Mouse (Mus musculus) liver, embryonic 14.5 days (tissue): ENCODE measurements around the gene Gamt. TPM values are rescaled to one million over a fixed set of nuclear protein-coding genes. Genes with fewer than 3 reads are reported as not detected.
"Not testable (repeated sequence)": the region's sequence is repeated elsewhere in the genome, so short reads cannot be mapped to it uniquely, and the experiment has no call there.

Experiments used
- ATAC-seq: fragments of 200-750 bp; cut with Nextera tagmentation; 2 replicates; pipeline ENCODE4 v1.8.0; 2017; ENCODE audit warnings: moderate number of reproducible peaks, mild to moderate bottlenecking, moderate library complexity; ENCODE audit not compliant: insufficient read depth
- DNase-seq, 3 experiments: peaks; one replicate each; pipeline ENCODE4 v3.0.0-alpha.2; 2012 to 2013; ENCODE audit warnings: low read depth in 3 of 3, low spot score in 3 of 3
- H3K27ac ChIP-seq: fragments of 300-500 bp; sonication (generic); 2 replicates; pipeline ENCODE4 v1.5.1; 2014; ENCODE audit warnings: moderate library complexity, mild to moderate bottlenecking, control low read depth, inconsistent platforms
- H3K27me3 ChIP-seq: fragments of 300-500 bp; sonication (generic); 2 replicates; pipeline ENCODE4 v1.6.1; 2014; ENCODE audit warnings: mild to moderate bottlenecking, low read length, moderate library complexity; ENCODE audit not compliant: control insufficient read depth, insufficient read depth
- H3K36me3 ChIP-seq: fragments of 300-500 bp; sonication (generic); replicated peaks from 2 replicates; pipeline ENCODE4 v1.6.1; 2014; ENCODE audit warnings: low read depth; ENCODE audit not compliant: control insufficient read depth, insufficient read depth
- H3K4me1 ChIP-seq, 2 experiments: fragments of 200-500 bp in 1 of 2; fragments of 300-500 bp in 1 of 2; sonication (generic) in 1 of 2; replicated peaks; 2 replicates each; pipeline ENCODE4 v1.6.1; 2012 to 2014; ENCODE audit warnings: antibody characterized with exemption in 1 of 2, inconsistent platforms in 1 of 2, low read length in 1 of 2; ENCODE audit not compliant: control insufficient read depth in 2 of 2, insufficient read depth in 2 of 2
- H3K4me2 ChIP-seq: fragments of 300-500 bp; sonication (generic); 2 replicates; pipeline ENCODE4 v1.6.1; 2014; ENCODE audit warnings: low read depth, mild to moderate bottlenecking, control low read depth, moderate library complexity
- H3K4me3 ChIP-seq, 2 experiments: fragments of 200-500 bp in 1 of 2; fragments of 300-500 bp in 1 of 2; sonication (generic) in 1 of 2; 2 replicates each; pipeline ENCODE4 v1.5.1; 2012 to 2014; ENCODE audit warnings: low read depth in 2 of 2, low read length in 2 of 2, mild to moderate bottlenecking in 2 of 2, control low read depth in 1 of 2, inconsistent platforms in 1 of 2, moderate library complexity in 1 of 2; ENCODE audit not compliant: insufficient read depth in 1 of 2
- H3K9ac ChIP-seq: fragments of 300-500 bp; sonication (generic); replicated peaks from 2 replicates; pipeline ENCODE4 v1.6.1; 2014; ENCODE audit warnings: mild to moderate bottlenecking, control low read depth, moderate library complexity
- H3K9me3 ChIP-seq: fragments of 300-500 bp; sonication (generic); 2 replicates; pipeline ENCODE4 v1.6.1; 2016; ENCODE audit warnings: low read length, mixed read lengths; ENCODE audit not compliant: control insufficient read depth
- CTCF ChIP-seq: IDR thresholded peaks from 2 replicates; pipeline ENCODE4 v1.5.1; 2016; ENCODE audit warnings: antibody characterized with exemption, low read depth, control low read depth
- EP300 ChIP-seq: IDR thresholded peaks from 2 replicates; pipeline ENCODE4 v1.6.1; 2016; ENCODE audit warnings: antibody characterized with exemption, low read depth
- WGBS: fragments of 180-500 bp; shearing (Covaris S2); extraction: QIAGEN DNeasy Blood & Tissue Kit; methylation state at CpG from one replicate; pipeline ENCODE4 v1.1.7; 2014; ENCODE audit not compliant: insufficient replicate concordance; 5-methylcytosine and 5-hydroxymethylcytosine counted together
- polyA plus RNA-seq, 2 experiments: library from polyadenylated mRNA; depleted of rRNA in 1 of 2; stranded (reverse) in 1 of 2; unstranded in 1 of 2; fragments of >200 nt; fragmentation: Nextera tagmentation in 1 of 2; extraction: Ambion mirVana in 1 of 2; gene quantifications; 2 replicates each; pipeline versions ENCODE4 v1.2.1 to v1.2.3; 2012 to 2014

Gene Gamt
- polyA plus RNA-seq, 2 experiments = 41.4 to 64.9 TPM

DNA sequence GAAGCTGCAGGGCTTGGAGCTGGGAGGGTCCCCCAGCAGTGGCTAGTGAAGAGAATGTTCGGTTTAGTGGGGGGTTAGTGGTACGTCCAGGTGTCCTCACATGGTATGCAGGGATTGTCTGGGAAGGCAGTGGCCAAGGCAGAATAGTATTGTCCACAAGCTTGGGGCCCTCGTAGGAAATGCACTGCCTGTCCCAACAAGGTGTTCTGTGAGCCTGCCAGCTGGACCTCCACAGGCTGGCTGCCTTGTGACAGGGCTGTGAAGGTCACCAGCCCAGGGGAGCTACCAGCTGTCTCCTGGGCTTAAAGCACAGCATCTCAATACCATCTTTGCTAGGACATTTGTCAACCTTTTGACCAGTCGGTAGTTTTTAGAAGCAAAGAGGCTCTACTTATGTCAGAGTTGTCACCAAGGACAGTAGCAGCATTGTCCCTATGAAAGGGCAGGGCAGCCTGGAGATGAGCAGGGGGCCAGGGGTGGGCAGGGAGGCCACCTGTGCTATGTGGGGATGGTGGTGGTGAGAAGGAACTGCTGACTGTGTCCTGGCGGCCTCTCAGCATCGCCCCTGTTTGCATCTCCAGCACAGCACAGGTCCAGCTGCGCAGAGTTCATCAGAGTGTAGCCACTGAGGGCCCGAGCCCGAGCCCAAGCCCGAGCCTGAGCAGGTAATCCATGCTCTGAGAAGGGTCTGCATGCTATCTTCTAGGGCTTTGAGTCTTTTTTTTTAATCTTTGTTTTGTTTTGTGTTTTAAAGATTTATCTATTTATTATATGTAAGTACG, 8.1 kb downstream of the Gamt start:
- no peak overlapping the region for H3K9ac ChIP-seq
- H3K4me1 ChIP-seq = peaks cover 8 to 13% of the 10 kb centered on the region in 2 experiments
- no peak overlapping the region for H3K4me3 ChIP-seq
- no peak for ATAC-seq
- WGBS = 78% methylated on average over 11 of the region's 11 CpGs
- no peaks in the 10 kb centered on the region for H3K27me3 ChIP-seq
- no peak overlapping the region for H3K4me2 ChIP-seq
- peaks cover 22% of the 10 kb centered on the region for H3K36me3 ChIP-seq
- TF ChIP-seq EP300 (no peak), CTCF (no peak)
- no peak for DNase-seq
- H3K27ac ChIP-seq = no peak overlapping the region
- H3K9me3 ChIP-seq = no peaks in the 10 kb centered on the region

- TF ChIP-seq EP300 = no peak
- no peak for TF ChIP-seq CTCF
- no peaks in the 10 kb centered on the region for H3K9me3 ChIP-seq
- H3K27ac ChIP-seq = no peak overlapping the region
- peaks cover 8 to 14% of the 10 kb centered on the region in 2 experiments for H3K4me1 ChIP-seq
- ATAC-seq = no peak
- no peak overlapping the region for H3K4me2 ChIP-seq
- peaks cover 22% of the 10 kb centered on the region for H3K36me3 ChIP-seq
- no peaks in the 10 kb centered on the region for H3K27me3 ChIP-seq
- no peak overlapping the region for H3K4me3 ChIP-seq
- H3K9ac ChIP-seq = no peak overlapping the region
- no peak for DNase-seq
Measured at GRCm38 (mm10) chr10:80252011-80252410, 8.8 kb downstream of the Gamt start.

- no peak for TF ChIP-seq EP300
- no peak for TF ChIP-seq CTCF
- Histone ChIP-seq H3K9ac (peak overlapping the region; percentile 98), H3K4me1 (peaks cover 12 to 14% of the 10 kb centered on the region in 2 experiments), H3K27ac (no peak overlapping the region), H3K36me3 (peaks cover 12% of the 10 kb centered on the region), H3K27me3 (no peaks in the 10 kb centered on the region), H3K4me3 (peak overlapping the region in 1 of 2 experiments; percentile 96; a peak in 3 of 4 replicates), H3K9me3 (no peaks in the 10 kb centered on the region), H3K4me2 (peak overlapping the region; percentile 94)
- ATAC-seq = no peak
- 74% methylated on average over 4 of the region's 4 CpGs for WGBS
- no peak for DNase-seq
Measured at GRCm38 (mm10) chr10:80250573-80250972, 10.2 kb downstream of the Gamt start.

DNA sequence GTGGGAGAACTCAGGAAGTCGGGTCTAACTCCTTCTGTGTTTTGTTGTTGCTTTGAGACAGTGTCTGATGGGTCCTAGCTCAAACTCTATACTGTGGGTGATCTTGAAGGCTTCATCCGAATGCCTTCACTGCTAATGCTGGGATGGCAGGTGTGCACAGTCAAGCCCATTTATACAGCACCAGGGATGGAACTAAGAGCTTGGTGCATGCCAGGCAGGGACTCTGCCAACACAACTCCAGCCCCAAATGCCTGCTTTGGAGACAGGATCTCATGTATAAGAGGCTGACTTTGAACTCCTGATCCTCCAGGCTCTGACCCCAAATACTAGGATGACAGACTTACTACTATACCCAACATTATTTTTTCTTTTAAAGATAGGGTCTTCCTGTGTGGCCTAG, 10.8 kb downstream of the Gamt start:
- no peaks in the 10 kb centered on the region for H3K27me3 ChIP-seq
- DNase-seq = no peak
- peak overlapping the region; percentile 94 for H3K4me2 ChIP-seq
- TF ChIP-seq CTCF (no peak), EP300 (no peak)
- no peak for ATAC-seq
- peaks cover 7% of the 10 kb centered on the region for H3K36me3 ChIP-seq
- H3K4me1 ChIP-seq = peaks cover 16 to 19% of the 10 kb centered on the region in 2 experiments
- H3K4me3 ChIP-seq = peak overlapping the region; percentile 90 to 96
- no peaks in the 10 kb centered on the region for H3K9me3 ChIP-seq
- peak overlapping the region; percentile 88 for H3K27ac ChIP-seq
- 19% methylated on average over 2 of the region's 2 CpGs for WGBS
- peak overlapping the region; percentile 98 for H3K9ac ChIP-seq

GRCm38 (mm10) chr10:80248971-80249640, 11.7 kb downstream of the Gamt start, which contains the start of gene Ndufs7:
TSS of gene Ndufs7 (plus strand) at chr10:80249121.
- Histone ChIP-seq H3K27me3 (no peaks in the 10 kb centered on the region), H3K4me2 (peak within 1 kb of the TSS; percentile 94), H3K9me3 (no peaks in the 10 kb centered on the region), H3K36me3 (peaks cover 2% of the 10 kb centered on the region; the same call in 1 of the 2 replicates), H3K27ac (peak within 1 kb of the TSS; percentile 88), H3K4me3 (peak within 1 kb of the TSS; percentile 90 to 96), H3K4me1 (peaks cover 16 to 19% of the 10 kb centered on the region in 2 experiments), H3K9ac (peak within 1 kb of the TSS; percentile 98)
- TF ChIP-seq CTCF = no peak; the same call in 1 of the 2 replicates
- peak; percentile 51 for TF ChIP-seq EP300
- DNase-seq (peak; percentile 87 to 92 (median 89)), ATAC-seq (peak; percentile 88)
- WGBS = under 1% methylated on average over 53 of the region's 53 CpGs

- H3K4me1 ChIP-seq = peaks cover 16 to 19% of the 10 kb centered on the region in 2 experiments
- peak overlapping the region; percentile 43 for H3K9ac ChIP-seq
- H3K27ac ChIP-seq = peak overlapping the region; percentile 88
- not testable (repeated sequence) for H3K36me3 ChIP-seq, ATAC-seq, H3K27me3 ChIP-seq, DNase-seq, H3K9me3 ChIP-seq
- peak overlapping the region; percentile 90 to 96; a peak in 3 of 4 replicates for H3K4me3 ChIP-seq
- 31% methylated on average over 3 of the region's 3 CpGs for WGBS
- peak overlapping the region; percentile 94 for H3K4me2 ChIP-seq
Measured at GRCm38 (mm10) chr10:80248437-80248836, 12.4 kb downstream of the Gamt start.
